Mouse (Mus musculus) small intestine, adult 2 months (tissue): ENCODE results near the gene Ptch1.

ENCODE experiments used
- CTCF ChIP-seq: fragments of 200-500 bp; IDR thresholded peaks from 2 replicates; pipeline ENCODE4 v1.5.1; 2012; ENCODE audit warnings: low read depth, mild to moderate bottlenecking, control low read depth, inconsistent platforms, low read length, moderate library complexity, mixed read lengths; ENCODE audit not compliant: insufficient replicate concordance, insufficient read length; ENCODE audit errors: extremely low read depth
- POLR2A ChIP-seq: fragments of 200-500 bp; IDR thresholded peaks from 2 replicates; pipeline ENCODE4 v1.6.1; 2012; ENCODE audit warnings: low read depth, mild to moderate bottlenecking, control low read depth, inconsistent platforms, low read length, moderate library complexity

DNA sequence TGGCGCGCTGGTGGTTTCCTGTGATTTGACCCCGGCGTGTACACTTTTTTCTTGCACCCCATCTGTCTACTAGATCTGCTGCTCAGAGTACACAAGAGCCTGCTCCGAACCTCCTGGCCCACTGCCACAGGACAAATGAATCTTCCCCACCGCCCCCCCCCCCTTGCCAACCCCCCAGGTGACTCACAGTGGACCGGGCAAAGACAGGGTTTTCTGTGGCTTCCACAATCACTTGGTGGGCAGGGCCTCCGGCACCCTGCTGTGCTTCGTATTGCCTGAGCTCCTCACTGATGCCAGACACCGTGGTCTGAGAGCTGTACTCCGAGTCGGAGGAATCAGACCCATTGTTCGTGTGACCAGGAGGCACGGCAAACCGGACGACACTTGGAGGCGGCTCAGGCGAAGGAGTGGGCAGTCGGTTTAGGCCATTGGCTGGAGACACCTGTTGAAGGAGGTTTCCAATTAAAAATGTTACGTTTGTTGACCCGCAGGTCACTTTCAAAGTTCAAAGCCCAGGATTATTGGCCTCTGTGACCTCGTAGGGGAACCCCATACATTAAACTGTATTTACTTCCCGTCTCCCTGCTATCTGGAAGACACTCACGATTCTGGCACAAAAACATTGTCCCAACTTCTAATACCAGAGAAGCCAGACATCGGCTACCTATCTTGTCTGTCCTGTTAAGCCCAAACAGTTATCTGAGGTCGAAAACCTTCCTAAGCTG, 59.9 kb downstream of the Ptch1 start:
- TF ChIP-seq POLR2A (no peak), CTCF (no peak)
